Mouse (Mus musculus) lung, postnatal 36 days (tissue): ENCODE data around the gene Apbb1ip.
A peak's percentile ranks its signal among the peaks of the same experiment; 100 is the strongest.
"Not testable (repeated sequence)": the region's sequence is repeated elsewhere in the genome, so short reads cannot be mapped to it uniquely, and the experiment has no call there.

ENCODE experiments used
- DNase-seq: peaks from one replicate; pipeline ENCODE4 v3.0.0; 2022; ENCODE audit warnings: mixed read lengths

The Apbb1ip gene

DNA sequence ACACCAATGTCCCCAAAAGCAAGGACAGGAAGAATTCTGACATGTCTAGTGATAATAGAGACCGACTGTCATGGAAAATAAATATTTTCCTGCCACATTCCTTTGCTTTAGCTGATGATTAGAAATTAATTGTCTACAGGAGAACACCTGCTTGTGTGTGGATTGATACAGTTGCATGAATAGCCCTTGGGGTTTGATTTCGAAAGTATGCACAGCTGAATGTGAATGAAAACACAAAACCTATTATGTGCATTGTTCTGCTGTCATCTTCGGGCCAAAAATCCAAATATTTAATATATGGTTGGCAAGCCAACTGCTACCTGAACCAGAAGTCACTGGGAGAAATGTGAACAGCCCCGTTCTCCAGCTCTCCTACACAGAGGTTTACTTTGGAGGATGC is 78.0 kb downstream of the Apbb1ip start:
- no peak for DNase-seq

DNA sequence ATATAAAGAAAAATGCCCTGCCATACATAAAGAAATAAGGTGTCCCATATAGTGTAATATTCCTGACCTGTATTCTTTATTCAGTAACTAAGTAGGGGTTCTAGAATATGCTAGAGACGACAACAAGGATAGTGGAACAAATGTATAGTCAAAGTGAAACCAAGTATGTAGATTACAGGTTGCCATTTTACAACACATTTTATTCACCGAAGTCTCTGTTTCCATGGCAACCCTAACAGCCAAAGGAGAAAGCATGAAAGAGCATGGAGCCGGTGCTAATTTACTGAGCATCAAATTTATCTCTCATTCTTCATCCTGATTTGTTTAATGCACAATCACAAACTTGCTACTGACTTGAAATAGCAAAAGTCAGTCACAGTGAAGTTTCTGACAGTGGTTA is 83.6 kb downstream of the Apbb1ip start:
- no peak for DNase-seq

- no peak for DNase-seq
Measured at GRCm38 (mm10) chr2:22862194-22862593, 88.3 kb downstream of the Apbb1ip start.

GRCm38 (mm10) chr2:22864394-22865037 is 90.6 kb downstream of the Apbb1ip start:
- DNase-seq, result peak; percentile 61

GRCm38 (mm10) chr2:22865818-22866217 is 91.9 kb downstream of the Apbb1ip start:
- no peak for DNase-seq

GRCm38 (mm10) chr2:22866894-22867424 is 93.1 kb downstream of the Apbb1ip start:
- no peak for DNase-seq

GRCm38 (mm10) chr2:22873159-22873558 is 99.3 kb downstream of the Apbb1ip start:
- DNase-seq, result no peak

DNA sequence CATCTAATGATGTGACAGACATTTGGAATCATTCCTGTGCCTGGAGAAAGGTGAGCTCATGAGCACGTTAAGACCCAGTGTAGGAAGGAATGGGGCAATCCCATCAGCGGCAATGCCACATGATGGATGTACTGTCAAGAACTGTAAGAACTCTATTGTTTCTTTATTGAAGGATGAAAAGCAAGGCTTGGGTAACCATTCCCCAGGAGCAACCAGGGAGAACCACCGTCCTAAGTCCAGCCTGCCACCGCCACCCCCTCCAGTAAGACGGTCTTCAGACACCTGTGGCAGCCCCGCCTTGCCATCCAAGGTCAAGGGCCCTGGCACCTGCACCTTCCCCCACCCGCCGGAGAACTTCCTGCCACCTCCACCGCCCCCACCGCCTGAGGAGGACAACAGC is 100.7 kb downstream of the Apbb1ip start:
- no peak for DNase-seq

GRCm38 (mm10) chr2:22876614-22877013 is 102.7 kb downstream of the Apbb1ip start:
- no peak for DNase-seq

GRCm38 (mm10) chr2:22878781-22879180 is 104.9 kb downstream of the Apbb1ip start:
- DNase-seq, result no peak

DNA sequence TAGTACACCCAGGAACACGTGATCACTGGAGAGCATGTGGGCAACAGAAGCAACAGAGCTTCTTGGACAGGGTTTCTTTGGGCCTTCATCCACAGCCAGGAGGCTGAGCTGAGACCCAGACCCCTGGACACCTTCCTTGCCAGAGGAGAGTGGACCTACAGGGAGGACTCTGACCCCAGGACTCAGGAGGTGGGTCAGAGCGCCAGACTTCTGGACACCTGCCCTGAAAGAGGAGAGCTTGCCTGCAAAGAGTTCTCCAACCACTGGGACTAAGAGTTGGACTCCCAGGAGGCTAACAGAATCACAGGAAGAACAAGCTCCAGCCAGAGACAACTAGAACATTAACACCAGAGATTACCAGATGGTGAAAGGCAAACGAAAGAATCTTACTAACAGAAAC is 106.8 kb downstream of the Apbb1ip start:
- not testable (repeated sequence) for DNase-seq

DNA sequence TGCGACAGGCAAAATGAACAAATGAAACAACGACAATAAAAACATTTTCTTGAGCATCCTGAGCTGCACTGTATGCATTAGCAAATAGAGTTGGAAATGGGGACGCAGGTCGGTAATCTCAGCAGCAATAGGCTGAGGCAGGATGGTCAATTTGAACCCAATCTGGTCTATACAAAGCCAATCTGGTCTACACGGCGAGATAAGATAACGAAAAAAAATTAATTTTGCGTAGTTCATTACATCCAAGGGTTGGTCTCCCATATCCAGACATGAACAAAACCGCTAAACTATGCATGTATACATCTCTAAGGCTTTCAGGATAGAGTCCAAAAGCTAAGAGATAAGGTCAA is 121.0 kb downstream of the Apbb1ip start:
- no peak for DNase-seq

GRCm38 (mm10) chr2:22895282-22896273 is 121.7 kb downstream of the Apbb1ip start, which contains the start of gene Pdss1:
Gene Pdss1 (plus strand): TSS chr2:22895522.
- DNase-seq, result peak; percentile 92

- DNase-seq, result no peak
Measured at GRCm38 (mm10) chr2:22903947-22904346, 130.1 kb downstream of the Apbb1ip start.

DNA sequence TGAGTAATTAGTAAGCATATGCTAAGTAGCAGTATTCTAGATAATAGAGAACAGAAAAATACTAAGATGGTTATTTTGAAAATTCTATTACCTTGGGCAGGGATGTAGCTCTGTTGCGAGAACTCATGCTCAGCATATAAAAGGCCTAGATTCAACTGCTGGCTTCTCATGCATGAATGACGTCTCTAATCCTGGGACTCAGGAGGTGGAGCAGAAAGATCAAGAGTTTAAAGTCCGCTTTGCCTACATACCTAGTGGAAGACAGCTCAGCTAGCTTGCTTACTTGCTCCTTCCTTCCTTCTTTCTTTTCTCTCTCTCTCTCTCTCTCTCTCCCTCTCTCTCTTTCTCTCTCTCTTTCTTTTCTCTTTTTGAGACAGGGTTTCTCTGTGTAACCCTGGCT is 140.5 kb downstream of the Apbb1ip start:
- no peak for DNase-seq

DNA sequence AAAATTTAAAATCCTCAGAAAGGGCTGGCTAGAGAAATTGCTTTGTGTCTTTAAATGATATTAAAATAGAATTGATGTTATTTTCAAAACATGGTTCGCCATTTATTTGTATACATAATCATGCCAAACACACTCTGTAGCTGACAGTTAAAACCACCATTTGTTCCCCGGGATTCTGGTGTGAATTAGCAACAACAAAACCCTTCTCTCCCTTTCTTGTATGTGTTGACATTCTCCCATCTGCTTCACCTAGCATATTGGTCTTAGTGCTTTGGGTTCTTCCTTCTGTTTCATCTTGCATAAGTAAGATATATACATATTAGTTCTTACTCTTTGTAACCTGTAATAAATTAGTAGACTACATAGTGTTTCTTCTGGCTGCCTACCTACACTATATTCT is 144.8 kb downstream of the Apbb1ip start:
- DNase-seq, result no peak
